Mouse (Mus musculus): ENCODE results near the gene Golga5. TPM values are rescaled to one million over a fixed set of nuclear protein-coding genes. Genes with fewer than 3 reads are reported as not detected.

Golga5 gene
- total RNA-seq, 2 experiments from 2014 or later = 22.7 to 28.1 TPM

DNA sequence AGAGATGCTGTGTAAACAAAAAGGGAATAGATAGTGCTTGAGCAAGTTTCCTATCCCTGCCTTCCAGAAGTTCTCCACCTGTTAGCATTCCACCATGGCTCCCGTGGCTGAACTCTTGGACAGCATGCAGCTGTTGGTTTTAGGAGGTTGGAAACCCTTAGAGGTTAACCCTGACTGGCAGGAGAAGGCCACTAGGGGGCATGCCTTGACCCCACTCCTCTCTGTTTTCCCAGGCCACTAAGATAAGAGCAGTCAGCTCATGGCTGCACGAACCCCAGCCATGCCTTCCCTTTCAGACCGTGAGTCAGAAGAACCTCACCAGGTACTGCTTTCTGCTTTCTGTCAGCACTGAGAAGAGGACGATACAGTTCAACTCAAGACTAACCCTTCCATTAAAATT is 30.8 kb downstream of the Golga5 start:
- intact Hi-C loops (cut with DNase I) = loop anchor here (10.0 kb wide), 1 partner anchor 215 kb away; no protein-coding TSS in a partner anchor

GRCm38 (mm10) chr12:102501038-102501437 is 32.1 kb downstream of the Golga5 start:
- intact Hi-C loops (cut with DNase I) = loop anchor here (10.0 kb wide), 1 partner anchor 214 kb away; no protein-coding TSS in a partner anchor
- DNase-seq (ENCODE audit: extremely low spot score in 1 of 2, low spot score in 2 of 2) = no peak

More for the DNA sequence above, 30.8 kb downstream of the Golga5 start:
- no peak for DNase-seq (ENCODE audit: extremely low spot score in 1 of 2, low spot score in 2 of 2)

- intact Hi-C loops (cut with DNase I) = loop anchor here (10.0 kb wide), 1 partner anchor 213 kb away; no protein-coding TSS in a partner anchor
- no peak for DNase-seq (ENCODE audit: extremely low spot score in 1 of 2, low spot score in 2 of 2)
Observed at GRCm38 (mm10) chr12:102501848-102502595, 33.1 kb downstream of the Golga5 start.

- DNase-seq (ENCODE audit: extremely low spot score in 1 of 2, low spot score in 2 of 2) = no peak
- intact Hi-C loops (cut with DNase I) = loop anchor here (10.0 kb wide), 1 partner anchor 210 kb away; no protein-coding TSS in a partner anchor
Observed at GRCm38 (mm10) chr12:102505131-102505713, 36.3 kb downstream of the Golga5 start.

- intact Hi-C loops (cut with DNase I) = loop anchor here (10.0 kb wide), 1 partner anchor 209 kb away; no protein-coding TSS in a partner anchor
- no peak for DNase-seq (ENCODE audit: extremely low spot score in 1 of 2, low spot score in 2 of 2)
Observed at GRCm38 (mm10) chr12:102505949-102506348, 37.0 kb downstream of the Golga5 start.

GRCm38 (mm10) chr12:102511363-102511762 is 42.4 kb downstream of the Golga5 start:
- DNase-seq (ENCODE audit: extremely low spot score in 1 of 2, low spot score in 2 of 2) = peak in 1 of 2 experiments; percentile 23
- intact Hi-C loops (cut with DNase I) = no loop called here

DNA sequence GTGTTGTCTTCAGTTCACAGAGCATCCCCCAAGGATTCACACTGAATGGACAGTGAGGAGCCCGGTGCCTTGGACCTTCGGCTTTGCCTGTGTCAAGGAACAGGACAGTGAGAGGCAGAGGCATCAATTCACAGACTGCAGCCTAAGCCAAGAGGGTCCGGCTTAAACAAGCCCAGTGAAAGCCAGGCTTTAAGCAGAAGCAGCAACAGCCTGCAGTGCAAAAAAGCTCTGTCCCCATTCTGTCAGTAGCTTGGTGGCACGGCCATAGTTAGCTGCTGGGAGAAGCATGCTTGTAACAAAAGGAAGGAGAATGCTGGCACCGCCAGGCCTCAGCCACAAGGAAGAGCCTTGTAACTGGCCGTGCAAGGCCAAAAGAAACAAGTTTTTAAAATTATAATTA is 45.2 kb downstream of the Golga5 start:
- DNase-seq (ENCODE audit: extremely low spot score in 1 of 2, low spot score in 2 of 2) = no peak
- intact Hi-C loops (cut with DNase I) = no loop called here

DNA sequence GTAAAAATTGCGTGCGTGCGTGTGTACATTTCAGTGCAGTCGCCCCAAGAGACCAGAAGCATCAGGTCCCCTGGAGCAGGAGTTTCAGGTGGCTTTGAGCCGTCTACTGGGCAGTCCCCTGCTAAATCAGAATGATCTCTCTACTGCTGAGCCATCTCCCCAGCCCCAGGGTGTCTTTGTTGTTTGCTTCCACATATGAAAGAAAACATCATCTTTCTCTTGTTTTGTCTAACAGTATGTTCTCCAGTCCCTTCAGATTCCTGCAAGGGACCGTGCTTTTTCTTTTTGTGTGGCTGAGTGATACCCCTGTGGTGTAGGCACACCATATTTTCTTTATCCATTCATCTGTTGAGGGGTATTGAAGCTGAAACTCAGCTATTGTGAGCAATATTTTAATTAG is 45.8 kb downstream of the Golga5 start:
- intact Hi-C loops (cut with DNase I) = no loop called here
- DNase-seq (ENCODE audit: extremely low spot score in 1 of 2, low spot score in 2 of 2) = no peak

GRCm38 (mm10) chr12:102516151-102516550 is 47.2 kb downstream of the Golga5 start:
- no peak for DNase-seq (ENCODE audit: extremely low spot score in 1 of 2, low spot score in 2 of 2)
- intact Hi-C loops (cut with DNase I) = no loop called here

DNA sequence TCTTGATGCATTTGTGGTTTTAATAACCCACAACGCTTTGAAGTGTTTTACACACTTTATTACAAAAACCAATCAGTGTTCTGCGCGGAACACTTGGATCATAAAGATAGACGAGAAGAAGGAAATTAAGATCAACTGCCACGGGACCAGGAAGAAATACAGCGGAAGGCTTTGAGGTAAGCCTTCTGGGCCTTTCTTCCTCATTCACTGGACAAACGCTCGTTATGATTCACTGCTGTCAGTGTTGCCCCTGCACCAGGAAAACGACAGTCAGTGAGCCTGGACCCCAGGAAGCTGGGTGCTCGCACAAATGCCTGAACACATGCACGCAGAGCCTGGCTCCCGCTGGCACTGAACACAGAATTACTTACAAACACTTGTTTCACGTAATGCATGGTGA is 48.7 kb downstream of the Golga5 start:
- intact Hi-C loops (cut with DNase I) = no loop called here

DNA sequence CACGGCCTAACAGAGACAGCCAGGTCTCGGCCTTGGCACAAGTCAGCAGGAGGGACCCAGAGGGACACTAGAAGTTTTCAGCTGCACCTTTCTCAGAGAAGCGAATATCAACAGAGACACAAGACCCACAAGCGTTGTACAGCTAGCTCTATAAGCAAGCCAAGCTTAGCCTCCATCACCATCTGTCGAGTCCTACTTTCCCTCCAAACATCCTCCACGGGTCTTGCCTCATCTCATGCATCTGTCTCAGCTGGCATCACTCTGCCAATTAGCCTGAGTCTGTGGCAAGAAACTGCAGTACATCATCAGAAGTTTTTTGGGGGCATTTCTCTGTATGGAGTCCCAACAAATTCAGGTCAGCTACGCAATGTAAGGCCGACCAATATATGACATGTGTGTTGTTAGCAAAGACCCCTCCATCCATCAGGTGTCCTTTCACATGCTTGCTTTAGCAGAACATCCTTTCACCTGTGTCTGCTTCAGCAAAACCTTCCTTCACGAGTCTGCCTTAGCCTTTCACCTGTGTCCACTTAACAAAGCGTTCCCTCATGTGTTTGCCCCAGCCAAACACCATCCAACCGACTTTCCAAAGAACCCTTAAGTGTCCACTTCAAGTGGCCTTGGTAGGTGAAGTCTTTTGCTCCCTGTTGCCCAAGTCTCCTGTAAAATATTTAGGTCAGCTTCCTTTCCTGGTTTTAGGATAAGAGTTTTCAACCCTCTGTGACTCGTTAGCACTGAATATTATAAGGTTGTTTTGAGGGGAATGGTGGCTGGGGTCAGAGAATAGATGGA is 51.2 kb downstream of the Golga5 start:
- intact Hi-C loops (cut with DNase I) = no loop called here
- no peak for DNase-seq (ENCODE audit: extremely low spot score in 1 of 2, low spot score in 2 of 2)

More for the DNA sequence above, 48.7 kb downstream of the Golga5 start:
- DNase-seq (ENCODE audit: extremely low spot score in 1 of 2, low spot score in 2 of 2) = no peak

DNA sequence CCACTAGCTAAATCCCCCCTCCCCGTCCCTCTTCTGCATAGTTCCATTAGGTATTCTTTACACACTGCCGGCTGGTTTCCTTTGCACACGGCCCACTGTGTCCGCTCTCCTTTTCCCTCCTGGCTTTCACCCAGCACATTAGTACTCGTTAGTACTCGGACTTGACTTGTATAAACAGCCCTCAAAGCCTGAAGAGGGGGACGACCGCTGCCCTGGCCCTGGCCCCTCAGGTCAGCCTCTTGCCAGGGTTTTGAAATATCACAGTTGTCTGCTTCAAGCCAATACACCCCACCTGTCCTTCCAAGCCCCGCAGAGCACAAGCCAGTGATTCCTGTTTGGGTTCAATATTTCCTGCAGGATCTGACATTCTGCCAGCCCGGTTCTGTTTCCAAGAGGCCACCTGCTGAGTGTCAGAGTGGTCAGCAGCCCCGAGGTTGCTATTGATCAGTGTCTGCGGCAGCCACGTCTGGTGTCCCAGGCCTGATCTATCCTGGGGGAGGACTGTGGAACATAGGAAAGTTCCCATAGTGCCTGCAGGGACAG is 52.9 kb downstream of the Golga5 start:
- peak in 1 of 2 experiments; percentile 47 for DNase-seq (ENCODE audit: extremely low spot score in 1 of 2, low spot score in 2 of 2)
- intact Hi-C loops (cut with DNase I) = no loop called here

- intact Hi-C loops (cut with DNase I) = no loop called here
- no peak for DNase-seq (ENCODE audit: extremely low spot score in 1 of 2, low spot score in 2 of 2)
Observed at GRCm38 (mm10) chr12:102524216-102524615, 55.3 kb downstream of the Golga5 start.

- intact Hi-C loops (cut with DNase I) = no loop called here
- peak in 1 of 2 experiments; percentile 55 for DNase-seq (ENCODE audit: extremely low spot score in 1 of 2, low spot score in 2 of 2)
Observed at GRCm38 (mm10) chr12:102524760-102525159, 55.8 kb downstream of the Golga5 start.

DNA sequence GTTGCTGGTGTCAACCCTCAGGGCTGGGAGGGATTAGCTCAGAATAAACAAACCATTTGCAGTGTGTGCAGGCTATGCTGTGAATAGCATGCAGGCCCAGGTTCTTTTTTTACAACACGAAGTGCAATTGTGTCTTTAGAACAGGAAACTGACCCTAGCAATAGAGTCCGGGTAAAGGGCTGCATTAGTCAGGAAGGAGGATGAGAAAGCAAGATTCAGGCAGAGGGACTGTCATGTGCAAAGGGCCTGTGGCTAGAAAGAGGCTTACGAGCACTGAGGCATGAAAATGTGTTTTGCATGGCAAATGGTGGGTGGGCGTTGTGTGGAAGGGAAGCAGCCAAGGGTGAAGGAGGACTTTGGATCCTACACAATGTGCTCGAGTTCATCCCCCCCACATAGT is 59.1 kb downstream of the Golga5 start:
- no peak for DNase-seq (ENCODE audit: extremely low spot score in 1 of 2, low spot score in 2 of 2)
- intact Hi-C loops (cut with DNase I) = no loop called here

DNA sequence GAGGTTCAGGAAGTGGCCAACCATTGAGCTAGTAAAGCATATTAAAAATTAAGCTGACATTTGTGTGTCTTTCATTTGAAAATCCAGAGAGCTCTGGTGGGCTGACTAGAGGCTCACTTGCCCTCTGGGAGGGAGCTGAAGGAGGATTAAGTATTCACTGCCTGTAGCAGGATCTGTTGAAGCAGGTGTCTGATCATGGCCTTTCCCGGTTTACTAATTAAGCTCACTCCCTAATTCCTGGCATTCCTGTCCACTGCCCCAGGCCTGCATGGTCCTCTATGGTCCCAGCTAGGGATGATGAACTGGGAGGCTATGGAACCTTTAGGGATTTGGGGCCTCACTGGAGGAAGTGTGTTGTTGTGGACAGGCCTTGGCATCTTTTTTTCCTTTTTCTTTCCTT is 66.9 kb downstream of the Golga5 start:
- intact Hi-C loops (cut with DNase I) = no loop called here
- DNase-seq (ENCODE audit: extremely low spot score in 1 of 2, low spot score in 2 of 2) = no peak

DNA sequence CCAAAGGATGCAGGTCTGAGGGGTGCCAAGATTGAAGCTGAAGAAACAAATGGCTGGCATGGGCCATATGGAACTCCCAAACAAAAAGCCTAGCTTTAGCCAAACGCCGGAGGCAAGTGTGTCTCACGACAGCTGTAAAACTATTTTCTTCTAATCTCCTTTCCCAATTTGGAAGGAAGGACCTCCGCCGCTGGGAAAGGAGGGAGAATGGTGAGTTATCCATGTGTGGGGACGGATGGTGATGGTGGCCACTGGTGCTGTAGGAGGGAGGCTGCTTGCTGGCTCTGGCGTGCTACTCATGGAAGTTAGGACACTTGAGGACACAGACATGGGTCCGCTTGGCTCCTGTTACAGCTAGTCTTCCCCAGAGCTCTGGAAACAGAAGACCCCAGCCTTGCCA is 71.3 kb downstream of the Golga5 start:
- intact Hi-C loops (cut with DNase I) = no loop called here
- no peak for DNase-seq (ENCODE audit: extremely low spot score in 1 of 2, low spot score in 2 of 2)

DNA sequence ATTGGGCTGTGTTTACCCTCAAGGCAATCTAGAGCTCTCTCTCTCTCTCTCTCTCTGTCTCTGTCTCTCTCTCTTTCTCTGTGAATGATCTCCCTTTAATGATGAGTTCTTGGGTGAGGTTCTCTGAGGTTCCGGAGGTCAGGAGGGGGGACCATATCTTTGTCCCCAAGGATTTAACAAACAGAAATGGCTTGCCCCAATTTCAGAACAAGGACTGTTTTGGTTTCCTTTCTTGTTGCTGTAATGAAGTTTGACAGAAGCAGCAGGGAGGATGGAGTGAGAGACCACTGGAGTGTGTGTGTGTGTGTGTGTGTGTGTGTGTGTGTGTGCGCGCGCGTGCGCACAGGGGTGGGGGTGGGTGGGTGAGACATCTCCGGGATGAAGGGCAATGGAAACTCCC is 72.2 kb downstream of the Golga5 start:
- DNase-seq (ENCODE audit: extremely low spot score in 1 of 2, low spot score in 2 of 2) = no peak
- intact Hi-C loops (cut with DNase I) = no loop called here

- intact Hi-C loops (cut with DNase I) = no loop called here
- no peak for DNase-seq (ENCODE audit: extremely low spot score in 1 of 2, low spot score in 2 of 2)
Observed at GRCm38 (mm10) chr12:102545122-102545521, 76.2 kb downstream of the Golga5 start.
